8 mouse cellular contexts compared by ENCODE assay signal in genomic region chr2:105674061-105674874, GRCm38 (mm10). TPM values are rescaled to one million over a fixed set of nuclear protein-coding genes. Genes with fewer than 3 reads are reported as not detected.
DNase-seq lines count a peak whose midpoint lies in the region; ATAC-seq and TF ChIP-seq lines count a peak whose summit lies in the region.

No protein-coding gene starts in this region.

- peak overlapping the region; percentile 83 for H3K4me2 ChIP-seq in forebrain, embryonic 15.5 days (replicated peaks)
- peak overlapping the region; percentile 58 for H3K4me2 ChIP-seq in liver, embryonic 14.5 days (ENCODE audit: low read depth)
- H3K4me2 ChIP-seq in neural tube, embryonic 14.5 days (ENCODE audit: low read depth, low read length) = peak overlapping the region; percentile 62

- H3K36me3 ChIP-seq in forebrain, embryonic 15.5 days = no peaks in the 10 kb centered on the region
- no peaks in the 10 kb centered on the region for H3K36me3 ChIP-seq in liver, embryonic 14.5 days (replicated peaks; ENCODE audit: control insufficient read depth, insufficient read depth, low read depth)
- no peaks in the 10 kb centered on the region for H3K36me3 ChIP-seq in neural tube, embryonic 14.5 days (ENCODE audit: control insufficient read depth, insufficient read depth, low read length)

- H3K9ac ChIP-seq in forebrain, embryonic 15.5 days (replicated peaks) = peak overlapping the region; percentile 78
- H3K9ac ChIP-seq in liver, embryonic 14.5 days (replicated peaks) = no peak overlapping the region
- 0 out of 2 replicates have a peak overlapping the region, but pooled peaks have one; percentile 29 for H3K9ac ChIP-seq in neural tube, embryonic 14.5 days (replicated peaks; ENCODE audit: low read depth, low read length)

- H3K4me3 ChIP-seq in layer of hippocampus, adult 2 months = peak overlapping the region; percentile 52
- peak overlapping the region; percentile 58 for H3K4me3 ChIP-seq in forebrain, embryonic 15.5 days
- peak overlapping the region in 1 of 2 experiments; percentile 35; a peak in 2 of 4 replicates for H3K4me3 ChIP-seq in liver, embryonic 14.5 days (ENCODE audit: insufficient read depth in 1 of 2, low read depth in 2 of 2, low read length in 2 of 2)
- peak overlapping the region; percentile 40 for H3K4me3 ChIP-seq in neural tube, embryonic 14.5 days (ENCODE audit: low read depth, low read length)

- no peak for TF ChIP-seq CTCF in layer of hippocampus, adult 2 months (conservative IDR thresholded peaks at IDR 0.05)
- TF ChIP-seq CTCF in liver, embryonic 14.5 days (IDR thresholded peaks at IDR 0.05; ENCODE audit: low read depth) = no peak

- peak; percentile 4; the same call in 1 of the 2 replicates for ATAC-seq in forebrain, embryonic 15.5 days (replicated peaks)
- no peak for ATAC-seq in liver, embryonic 14.5 days (ENCODE audit: insufficient read depth)
- no peak for ATAC-seq in neural tube, embryonic 14.5 days (ENCODE audit: low read depth)
- ATAC-seq in erythroid progenitor cell, adult 5-6 weeks (replicated peaks; ENCODE audit: low FRiP score, poor library complexity, severe bottlenecking) = no peak

- H3K27ac ChIP-seq in layer of hippocampus, adult 2 months = peak overlapping the region; percentile 77
- H3K27ac ChIP-seq in forebrain, embryonic 15.5 days (replicated peaks) = peak overlapping the region; percentile 88
- H3K27ac ChIP-seq in liver, embryonic 14.5 days = no peak overlapping the region
- no peak overlapping the region; the same call in 1 of the 2 replicates for H3K27ac ChIP-seq in neural tube, embryonic 14.5 days (ENCODE audit: low read depth, low read length)

- H3K27me3 ChIP-seq in forebrain, embryonic 15.5 days = peaks cover 31% of the 10 kb centered on the region
- H3K27me3 ChIP-seq in liver, embryonic 14.5 days (ENCODE audit: control insufficient read depth, insufficient read depth, low read length) = peaks cover 99% of the 10 kb centered on the region
- peaks cover 38% of the 10 kb centered on the region for H3K27me3 ChIP-seq in neural tube, embryonic 14.5 days (ENCODE audit: control insufficient read depth, insufficient read depth, low read length)

- TF ChIP-seq EP300 in liver, embryonic 14.5 days (IDR thresholded peaks at IDR 0.05; ENCODE audit: low read depth) = no peak

- DNase-seq in layer of hippocampus, adult 2 months (ENCODE audit: low spot score in 2 of 2) = no peak
- DNase-seq in layer of hippocampus, postnatal 14 days (ENCODE audit: low spot score in 2 of 2) = no peak
- no peak for DNase-seq in liver, embryonic 14.5 days (ENCODE audit: low read depth in 3 of 3, low spot score in 3 of 3)
- no peak for DNase-seq in adrenal gland, postnatal 25 days
- no peak for DNase-seq in kidney, postnatal 14 days

- H3K9me3 ChIP-seq in forebrain, embryonic 15.5 days = no peaks in the 10 kb centered on the region
- no peaks in the 10 kb centered on the region for H3K9me3 ChIP-seq in liver, embryonic 14.5 days (ENCODE audit: control insufficient read depth, low read length)
- H3K9me3 ChIP-seq in neural tube, embryonic 14.5 days (ENCODE audit: control insufficient read depth, low read length) = no peaks in the 10 kb centered on the region

- 4% methylated on average over 36 of the region's 36 CpGs for WGBS in forebrain, embryonic 15.5 days
- 2% methylated on average over 36 of the region's 36 CpGs for WGBS in liver, embryonic 14.5 days (ENCODE audit: insufficient replicate concordance)
- 1% methylated on average over 35 of the region's 36 CpGs for WGBS in neural tube, embryonic 14.5 days

- peaks cover 50% of the 10 kb centered on the region for H3K4me1 ChIP-seq in forebrain, embryonic 15.5 days
- no peaks in the 10 kb centered on the region for H3K4me1 ChIP-seq in liver, embryonic 14.5 days (replicated peaks; ENCODE audit: control insufficient read depth in 2 of 2, insufficient read depth in 2 of 2, low read length in 1 of 2)
- peaks cover 11% of the 10 kb centered on the region for H3K4me1 ChIP-seq in neural tube, embryonic 14.5 days (ENCODE audit: control insufficient read depth, insufficient read depth, low read length)

RNA-seq across cellular contexts. Expression of gene Pax6, which starts 5.6 kb away (rescaled TPM):
- total RNA-seq in layer of hippocampus, adult 2 months (2021) = 10 to 100 TPM; 10.5 to 13.5 TPM
- 10 to 100 TPM; 11.1 to 11.2 TPM for total RNA-seq in layer of hippocampus, postnatal 14 days (2021)
- polyA plus RNA-seq in forebrain, embryonic 15.5 days (2015; fragmentation: Nextera tagmentation; extraction: Ambion mirVana) = 45.0 and 57.0 TPM in 2 replicates
- polyA plus RNA-seq in liver, embryonic 14.5 days (2012; rRNA removed) = 0.06 and 0.11 TPM in 2 replicates
- polyA plus RNA-seq in liver, embryonic 14.5 days (2014; fragmentation: Nextera tagmentation; extraction: Ambion mirVana) = 0.08 TPM in 1 of 2 replicates, not detected in the other
- 13.3 and 13.5 TPM in 2 replicates for polyA plus RNA-seq in neural tube, embryonic 14.5 days (2014; fragmentation: Nextera tagmentation; extraction: Ambion mirVana)
- total RNA-seq in adrenal gland, postnatal 25 days (2021) = not detected in 2 replicates
- not detected in 2 replicates for total RNA-seq in erythroid progenitor cell, adult 5-6 weeks (2015; ENCODE audit: low replicate concordance)
- not detected in 2 replicates for total RNA-seq in erythroid progenitor cell, adult 5-6 weeks (2017; ENCODE audit: low replicate concordance)

Comparison
In these comparisons a context has a peak if more than half of its experiments do, and no peak if none do; other contexts are left out.
1. H3K27ac ChIP-seq: peak in layer of hippocampus, adult 2 months (single experiment) and forebrain, embryonic 15.5 days (single experiment); none in liver, embryonic 14.5 days (single experiment) and neural tube, embryonic 14.5 days (single experiment).
2. RNA of gene Pax6, which starts 5.6 kb away (total RNA-seq): 10.5 to 13.5 TPM in layer of hippocampus, adult 2 months and 11.1 to 11.2 TPM in layer of hippocampus, postnatal 14 days; not detected in adrenal gland, postnatal 25 days and not detected in erythroid progenitor cell, adult 5-6 weeks; every median in the first group is over 10 times any median in the second.
3. Peak in every context shown above with its lines, with median percentiles within 50 percentile points of each other: H3K4me2 ChIP-seq.